Mouse (Mus musculus): ENCODE results near the gene Prkar1b. TPM values are rescaled to one million over a fixed set of nuclear protein-coding genes. Genes with fewer than 3 reads are reported as not detected.

The Prkar1b gene
- total RNA-seq, 2 experiments from 2014 or later = 20.2 to 52.4 TPM

DNA sequence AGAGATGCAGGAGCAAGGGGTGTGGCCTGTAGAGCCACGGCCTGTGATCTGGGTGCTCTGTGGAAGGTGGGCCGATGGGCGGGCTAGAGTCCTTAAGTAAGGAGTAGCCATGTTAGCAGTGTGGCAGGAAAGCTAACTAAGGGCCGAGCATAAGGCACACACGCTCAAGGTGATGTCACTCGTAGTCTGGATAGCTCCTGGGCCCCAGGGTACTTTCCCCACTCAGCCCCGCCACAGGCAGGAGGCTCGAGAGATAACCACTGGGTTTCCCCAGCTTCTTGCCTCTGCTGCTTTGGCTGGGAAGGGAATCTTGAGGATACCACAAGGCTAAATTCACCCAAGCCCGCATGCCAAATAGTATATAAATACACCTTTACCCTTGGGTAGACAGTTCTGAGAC lies 178.4 kb downstream of the Prkar1b start:
- DNase-seq = no peak

DNA sequence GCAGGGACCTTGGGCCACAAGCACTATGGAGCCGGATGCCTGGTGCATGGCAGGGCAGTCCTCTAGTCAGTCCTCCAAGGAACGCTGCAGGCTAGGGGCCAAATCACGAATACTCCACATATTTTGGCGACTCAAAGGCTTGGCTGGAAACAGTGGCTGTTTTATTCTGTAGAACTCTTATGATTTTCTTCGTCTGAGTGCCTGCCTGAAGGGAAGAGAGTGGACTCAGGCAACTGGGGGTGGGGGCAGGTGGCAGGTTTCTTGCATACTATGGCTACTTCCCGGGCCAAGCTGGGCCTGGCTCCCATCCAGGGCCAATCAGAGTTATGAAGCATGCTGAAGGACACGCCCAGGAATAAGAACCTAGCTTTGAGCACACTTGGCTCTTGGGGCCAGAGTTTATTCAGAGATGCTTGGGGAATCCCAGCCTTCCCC lies 179.7 kb downstream of the Prkar1b start:
- peak; percentile 42 to 67 for DNase-seq

Other genes starting within 250 kb of the Prkar1b start
- 10 to 100 TPM; 31.1 to 34.3 TPM for gene Pdgfa, start 152.6 kb downstream of the Prkar1b start, total RNA-seq (2021)
- 10 to 100 TPM; 22.7 to 22.8 TPM for gene Dnaaf5, start 222 bp upstream of the Prkar1b start, total RNA-seq (2021)
- gene Sun1, start 50.6 kb upstream of the Prkar1b start, total RNA-seq (2021) = 100 to 1,000 TPM in 1 of 2 experiments, 10 to 100 TPM in 1; 73.4 to 105 TPM
- gene Get4, start 102.3 kb upstream of the Prkar1b start, total RNA-seq (2021) = 10 to 100 TPM; 80.1 to 97.0 TPM
- gene Adap1, start 175.6 kb upstream of the Prkar1b start, total RNA-seq (2021) = 1 to 10 TPM; 5.0 to 8.5 TPM
- gene Cox19, start 201.4 kb upstream of the Prkar1b start, total RNA-seq (2021) = 10 to 100 TPM; 71.0 to 87.5 TPM
- not detected for gene Cyp2w1, start 202.6 kb upstream of the Prkar1b start, total RNA-seq (2021)
- 10 to 100 TPM; 15.2 to 17.9 TPM for gene Gpr146, start 227.7 kb upstream of the Prkar1b start, total RNA-seq (2021)